Mouse (Mus musculus): ENCODE measurements around the gene Itpkc.

- TF ChIP-seq CTCF (IDR thresholded peaks at IDR 0.05; ENCODE audit: low read depth) (no peak), EP300 (IDR thresholded peaks at IDR 0.05; ENCODE audit: low read depth) (no peak)
Measured at GRCm38 (mm10) chr7:27165007-27165655, 63.3 kb downstream of the Itpkc start.

Data from liver, embryonic 14.5 days (tissue).